Mouse (Mus musculus) hindbrain, postnatal 0 days (tissue): ENCODE data around the gene Tacr1. TPM values are rescaled to one million over a fixed set of nuclear protein-coding genes. Genes with fewer than 3 reads are reported as not detected.
A peak's percentile ranks its signal among the peaks of the same experiment; 100 is the strongest.
"Not testable (repeated sequence)": the region's sequence is repeated elsewhere in the genome, so short reads cannot be mapped to it uniquely, and the experiment has no call there.

Experiments
- ATAC-seq: fragments of 200-750 bp; cut with Nextera tagmentation; 2 replicates; pipeline ENCODE4 v1.8.0; 2017; ENCODE audit warnings: mild to moderate bottlenecking, moderate TSS enrichment, moderate library complexity
- DNase-seq: peaks from one replicate; pipeline ENCODE4 v3.0.0-alpha.2; 2015; ENCODE audit warnings: low spot score
- H3K27ac ChIP-seq: fragments of 300-500 bp; sonication (generic); 2 replicates; pipeline ENCODE4 v1.5.1; 2014; ENCODE audit warnings: mild to moderate bottlenecking
- H3K27me3 ChIP-seq: fragments of 300-500 bp; sonication (generic); 2 replicates; pipeline ENCODE4 v1.6.1; 2014; ENCODE audit warnings: low read length, mixed read lengths; ENCODE audit not compliant: insufficient read depth
- H3K36me3 ChIP-seq: fragments of 300-500 bp; sonication (generic); 2 replicates; pipeline ENCODE4 v1.6.1; 2014; ENCODE audit warnings: low read length, mixed read lengths; ENCODE audit not compliant: insufficient read depth
- H3K4me1 ChIP-seq: fragments of 300-500 bp; sonication (generic); 2 replicates; pipeline ENCODE4 v1.6.1; 2014; ENCODE audit warnings: antibody characterized with exemption, low read length, mixed read lengths; ENCODE audit not compliant: insufficient read depth
- H3K4me2 ChIP-seq: fragments of 300-500 bp; sonication (generic); 2 replicates; pipeline ENCODE4 v1.6.1; 2014; ENCODE audit warnings: low read depth, mild to moderate bottlenecking, low read length, moderate library complexity, mixed read lengths
- H3K4me3 ChIP-seq: fragments of 300-500 bp; sonication (generic); 2 replicates; pipeline ENCODE4 v1.5.1; 2014; ENCODE audit warnings: low read length
- H3K9ac ChIP-seq: fragments of 300-500 bp; sonication (generic); replicated peaks from 2 replicates; pipeline ENCODE4 v1.6.1; 2014; ENCODE audit warnings: mild to moderate bottlenecking, low read length, moderate library complexity, mixed read lengths
- H3K9me3 ChIP-seq: fragments of 300-500 bp; sonication (generic); 2 replicates; pipeline ENCODE4 v1.6.1; 2016; ENCODE audit warnings: low read length, mixed read lengths
- CTCF ChIP-seq: IDR thresholded peaks from 2 replicates; pipeline ENCODE4 v1.5.1; 2016; ENCODE audit warnings: antibody characterized with exemption, control low read depth, low read depth
- WGBS: fragments of 180-500 bp; shearing (Covaris S2); extraction: QIAGEN DNeasy Blood & Tissue Kit; methylation state at CpG from one replicate; pipeline ENCODE4 v1.1.7; 2014; 5-methylcytosine and 5-hydroxymethylcytosine counted together
- polyA plus RNA-seq: library from polyadenylated mRNA; unstranded; fragments of >200 nt; fragmentation: Nextera tagmentation; extraction: Ambion mirVana; gene quantifications from 2 replicates; pipeline ENCODE4 v1.2.1, GENCODE M21; 2015
- total RNA-seq: library from RNA; depleted of rRNA; stranded (reverse); fragments of >200 nt; gene quantifications from 2 replicates; pipeline ENCODE4 v1.2.3, GENCODE M21; 2014

The Tacr1 gene
- total and polyA plus RNA-seq, 2 experiments from 2014 or later = 2.9 to 5.3 TPM

- Histone ChIP-seq H3K27ac (no peak overlapping the region), H3K9ac (no peak overlapping the region), H3K9me3 (no peaks in the 10 kb centered on the region), H3K4me3 (no peak overlapping the region), H3K4me2 (no peak overlapping the region), H3K4me1 (no peaks in the 10 kb centered on the region), H3K36me3 (no peaks in the 10 kb centered on the region), H3K27me3 (no peaks in the 10 kb centered on the region)
- peak; percentile 16; the same call in 1 of the 2 replicates for TF ChIP-seq CTCF
- no peak for DNase-seq
- no peak for ATAC-seq
- 63% methylated on average over 6 of the region's 6 CpGs for WGBS
These were observed 26.8 kb downstream of the Tacr1 start for GRCm38 (mm10) chr6:82428890-82429289.

- Histone ChIP-seq H3K4me1 (no peaks in the 10 kb centered on the region), H3K4me3 (no peak overlapping the region), H3K9me3 (no peaks in the 10 kb centered on the region), H3K36me3 (no peaks in the 10 kb centered on the region), H3K9ac (no peak overlapping the region), H3K4me2 (no peak overlapping the region), H3K27ac (no peak overlapping the region), H3K27me3 (no peaks in the 10 kb centered on the region)
- TF ChIP-seq CTCF = no peak
- DNase-seq (no peak), ATAC-seq (no peak)
- WGBS = 41% methylated on average over 6 of the region's 6 CpGs
These were observed 27.6 kb downstream of the Tacr1 start for GRCm38 (mm10) chr6:82429766-82430165.

GRCm38 (mm10) chr6:82437174-82437573 lies 35.0 kb downstream of the Tacr1 start:
- Histone ChIP-seq H3K4me1 (no peaks in the 10 kb centered on the region), H3K9ac (no peak overlapping the region), H3K4me2 (no peak overlapping the region), H3K27ac (no peak overlapping the region), H3K36me3 (no peaks in the 10 kb centered on the region), H3K4me3 (no peak overlapping the region), H3K9me3 (no peaks in the 10 kb centered on the region), H3K27me3 (no peaks in the 10 kb centered on the region)
- no peak for DNase-seq
- TF ChIP-seq CTCF = no peak
- no peak for ATAC-seq
- 80% methylated on average over 4 of the region's 4 CpGs for WGBS

GRCm38 (mm10) chr6:82452206-82453095 lies 50.3 kb downstream of the Tacr1 start:
- 51% methylated on average over 7 of the region's 8 CpGs for WGBS
- H3K36me3 ChIP-seq, H3K9ac ChIP-seq, H3K4me1 ChIP-seq, H3K9me3 ChIP-seq, H3K27ac ChIP-seq, H3K4me3 ChIP-seq, H3K4me2 ChIP-seq, H3K27me3 ChIP-seq: not testable (repeated sequence)
- peak; percentile 19 for DNase-seq
- 0 out of 2 replicates have a peak, but pooled peaks have one; percentile 51 for ATAC-seq

GRCm38 (mm10) chr6:82455245-82455644 lies 53.1 kb downstream of the Tacr1 start:
- WGBS = 60% methylated on average over 3 of the region's 3 CpGs

GRCm38 (mm10) chr6:82457163-82457763 lies 55.1 kb downstream of the Tacr1 start:
- TF ChIP-seq CTCF = no peak
- Histone ChIP-seq H3K27me3 (no peaks in the 10 kb centered on the region), H3K9ac (no peak overlapping the region), H3K27ac (no peak overlapping the region), H3K4me3 (no peak overlapping the region), H3K9me3 (no peaks in the 10 kb centered on the region), H3K36me3 (no peaks in the 10 kb centered on the region), H3K4me1 (peaks cover 8% of the 10 kb centered on the region; the same call in 1 of the 2 replicates), H3K4me2 (no peak overlapping the region)
- DNase-seq = no peak
- ATAC-seq = no peak
- 70% methylated on average over 7 of the region's 7 CpGs for WGBS

More at GRCm38 (mm10) chr6:82455245-82455644, 53.1 kb downstream of the Tacr1 start:
- TF ChIP-seq CTCF = no peak
- Histone ChIP-seq H3K9me3 (no peaks in the 10 kb centered on the region), H3K27ac (no peak overlapping the region), H3K4me1 (peaks cover 8% of the 10 kb centered on the region; the same call in 1 of the 2 replicates), H3K9ac (no peak overlapping the region), H3K36me3 (no peaks in the 10 kb centered on the region), H3K4me3 (no peak overlapping the region), H3K27me3 (no peaks in the 10 kb centered on the region), H3K4me2 (no peak overlapping the region)
- ATAC-seq (no peak), DNase-seq (no peak)
